Mouse (Mus musculus) stomach, postnatal 0 days (tissue): Measurements from ENCODE around the gene Tmem179b. TPM values are rescaled to one million over a fixed set of nuclear protein-coding genes. Genes with fewer than 3 reads are reported as not detected.

ENCODE experiments used
- ATAC-seq: fragments of 200-750 bp; cut with Nextera tagmentation; 2 replicates; pipeline ENCODE4 v1.8.0; 2017; ENCODE audit not compliant: low FRiP score, low TSS enrichment
- DNase-seq: peaks from one replicate; pipeline ENCODE4 v3.0.0-alpha.2; 2016; ENCODE audit warnings: low spot score
- H3K27ac ChIP-seq: fragments of 300-500 bp; sonication (generic); replicated peaks from 2 replicates; pipeline ENCODE4 v1.5.1; 2014; ENCODE audit warnings: mild to moderate bottlenecking, control low read depth
- H3K27me3 ChIP-seq: fragments of 300-500 bp; sonication (generic); 2 replicates; pipeline ENCODE4 v1.6.1; 2014; ENCODE audit warnings: low read length; ENCODE audit not compliant: control insufficient read depth, insufficient read depth
- H3K36me3 ChIP-seq: fragments of 300-500 bp; sonication (generic); 2 replicates; pipeline ENCODE4 v1.6.1; 2014; ENCODE audit warnings: low read length, mixed read lengths; ENCODE audit not compliant: control insufficient read depth, insufficient read depth
- H3K4me1 ChIP-seq: fragments of 300-500 bp; sonication (generic); replicated peaks from 2 replicates; pipeline ENCODE4 v1.6.1; 2014; ENCODE audit warnings: antibody characterized with exemption; ENCODE audit not compliant: control insufficient read depth, insufficient read depth
- H3K4me2 ChIP-seq: fragments of 300-500 bp; sonication (generic); replicated peaks from 2 replicates; pipeline ENCODE4 v1.6.1; 2014; ENCODE audit warnings: low read depth, mild to moderate bottlenecking, control low read depth, moderate library complexity
- H3K4me3 ChIP-seq: fragments of 300-500 bp; sonication (generic); 2 replicates; pipeline ENCODE4 v1.5.1; 2014; ENCODE audit warnings: low read depth, low read length, control low read depth
- H3K9ac ChIP-seq: fragments of 300-500 bp; sonication (generic); 2 replicates; pipeline ENCODE4 v1.6.1; 2014; ENCODE audit warnings: mild to moderate bottlenecking, low read length, control low read depth, mixed read lengths
- H3K9me3 ChIP-seq: fragments of 300-500 bp; sonication (generic); 2 replicates; pipeline ENCODE4 v1.6.1; 2016; ENCODE audit warnings: low read length; ENCODE audit not compliant: control insufficient read depth
- CTCF ChIP-seq: IDR thresholded peaks from 2 replicates; pipeline ENCODE4 v1.5.1; 2016; ENCODE audit warnings: antibody characterized with exemption, low read depth, mild to moderate bottlenecking, moderate library complexity
- EP300 ChIP-seq: optimal IDR thresholded peaks from 2 replicates; pipeline ENCODE3; 2016; ENCODE audit warnings: antibody characterized with exemption
- WGBS: fragments of 180-500 bp; shearing (Covaris S2); extraction: QIAGEN DNeasy Blood & Tissue Kit; methylation state at CpG from one replicate; pipeline ENCODE4 v1.1.7; 2014; 5-methylcytosine and 5-hydroxymethylcytosine counted together
- polyA plus RNA-seq: library from polyadenylated mRNA; unstranded; fragments of >200 nt; fragmentation: Nextera tagmentation; extraction: Ambion mirVana; gene quantifications from 2 replicates; pipeline ENCODE4 v1.2.1, GENCODE M21; 2015

Gene Tmem179b
- polyA plus RNA-seq, 1 experiment from 2014 or later, result 98.4 TPM

DNA sequence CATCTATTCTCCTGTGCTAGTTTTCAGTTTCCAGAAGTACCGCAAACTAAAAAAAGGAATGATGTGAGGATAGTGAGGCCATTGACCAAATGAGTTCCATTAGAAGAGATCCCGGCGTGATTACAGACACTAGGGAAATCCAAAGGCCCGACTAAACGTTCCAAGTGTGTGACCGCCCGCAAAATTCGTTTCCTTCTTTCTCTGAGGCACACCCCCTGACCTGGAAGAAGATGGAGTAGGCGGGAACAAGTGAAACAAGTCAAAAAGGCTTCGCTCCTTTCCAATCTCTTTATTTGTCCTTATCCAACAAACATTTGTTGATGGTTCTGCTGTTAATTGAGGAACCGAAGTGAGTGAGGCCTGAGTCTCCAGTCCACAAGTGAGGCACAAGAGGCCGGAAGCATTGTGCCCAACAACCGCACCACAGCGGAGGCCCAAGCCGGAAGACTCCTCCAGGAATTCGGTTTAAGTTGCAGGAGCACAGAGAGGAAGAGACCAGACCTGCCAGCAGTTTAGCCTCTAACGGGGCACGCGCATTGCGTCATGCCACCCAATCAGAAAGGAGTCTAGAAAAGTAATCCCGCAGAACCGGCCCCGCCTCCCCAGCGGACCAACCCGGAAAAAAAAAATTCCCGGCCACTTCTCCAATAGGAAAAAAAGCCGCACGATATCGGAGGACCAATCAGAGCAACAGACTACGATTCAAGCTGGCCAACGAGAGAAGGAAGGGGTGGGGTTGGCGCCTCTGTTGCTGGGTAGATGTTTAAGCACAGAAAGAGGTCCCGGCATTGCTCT lies 44.7 kb upstream of the Tmem179b start, which contains the start of gene Ttc9c:
Gene Ttc9c, minus strand, starts transcription at position 533 of the 795 bp plus-strand sequence.
- Histone ChIP-seq H3K9ac (peak within 1 kb of the TSS; percentile 96), H3K36me3 (peaks cover 14% of the 10 kb centered on the region), H3K9me3 (no peaks in the 10 kb centered on the region), H3K4me1 (no peaks in the 10 kb centered on the region), H3K27ac (peak within 1 kb of the TSS; percentile 99), H3K4me2 (peak within 1 kb of the TSS; percentile 74), H3K27me3 (no peaks in the 10 kb centered on the region), H3K4me3 (peak within 1 kb of the TSS; percentile 99)
- WGBS, result under 1% methylated on average over 33 of the region's 33 CpGs
- ATAC-seq (peak; percentile 91), DNase-seq (peak; percentile 97)
- TF ChIP-seq EP300 (peak; percentile 59), CTCF (no peak)

DNA sequence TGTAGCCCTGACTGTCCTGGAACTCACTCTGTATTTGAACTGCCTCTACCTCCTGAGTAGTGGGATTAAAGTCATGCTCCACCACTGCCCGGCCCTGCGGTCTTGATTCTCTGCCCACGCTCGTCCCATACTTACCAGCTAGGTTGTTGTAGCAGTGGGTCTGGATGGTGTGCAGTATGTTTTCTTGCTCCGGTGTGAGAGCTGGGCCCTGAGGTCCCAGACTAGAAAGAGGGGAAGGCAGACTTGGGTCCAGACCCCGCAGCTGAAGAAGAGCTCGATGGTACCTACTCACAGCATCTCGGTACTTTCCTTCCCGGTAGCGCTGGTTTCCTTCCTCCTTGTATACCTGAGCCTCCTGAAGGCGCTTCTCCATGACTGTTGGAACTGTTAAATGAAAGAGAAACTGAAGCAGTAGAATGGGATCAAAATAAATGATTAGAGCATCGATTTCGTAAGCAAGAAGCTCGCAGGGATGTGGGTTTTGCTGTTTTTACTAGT lies 44.1 kb upstream of the Tmem179b start:
- DNase-seq, result no peak

DNA sequence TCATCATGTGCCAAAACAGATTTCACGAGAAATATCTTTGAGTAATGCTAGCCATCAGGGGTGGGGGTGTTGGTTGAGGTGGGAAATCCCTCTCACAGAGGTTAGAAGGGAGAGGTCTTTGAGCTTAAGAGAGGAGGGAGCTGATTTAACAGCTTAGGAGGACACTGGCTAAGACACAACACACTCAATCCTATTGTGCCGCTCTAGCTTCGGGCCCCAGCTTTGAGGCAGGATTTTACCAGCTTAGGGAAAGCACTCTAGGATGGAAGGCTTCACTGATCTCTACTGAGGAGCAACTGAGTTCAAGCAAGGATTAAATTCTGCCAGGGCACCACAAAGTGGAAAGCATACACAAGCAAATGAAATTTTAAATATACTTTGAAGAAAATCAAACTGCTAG lies 42.7 kb upstream of the Tmem179b start:
- H3K4me3 ChIP-seq, result no peak overlapping the region
- H3K27ac ChIP-seq, result no peak overlapping the region
- H3K4me1 ChIP-seq, result no peaks in the 10 kb centered on the region
- H3K9ac ChIP-seq, result peak overlapping the region; percentile 18; the same call in 1 of the 2 replicates
- no peaks in the 10 kb centered on the region for H3K9me3 ChIP-seq
- H3K4me2 ChIP-seq, result no peak overlapping the region
- no peak for ATAC-seq
- 65% methylated on average over 3 of the region's 3 CpGs for WGBS
- no peak for TF ChIP-seq CTCF
- no peak for TF ChIP-seq EP300
- H3K27me3 ChIP-seq, result no peaks in the 10 kb centered on the region
- H3K36me3 ChIP-seq, result peaks cover 6% of the 10 kb centered on the region; the same call in 1 of the 2 replicates
- DNase-seq, result no peak

More for the DNA sequence above, 44.1 kb upstream of the Tmem179b start:
- Histone ChIP-seq H3K4me3 (peak overlapping the region; percentile 43), H3K9ac (peak overlapping the region; percentile 57), H3K4me2 (peak overlapping the region; percentile 68), H3K27ac (peak overlapping the region; percentile 91), H3K9me3 (no peaks in the 10 kb centered on the region), H3K4me1 (no peaks in the 10 kb centered on the region), H3K27me3 (no peaks in the 10 kb centered on the region), H3K36me3 (peaks cover 8% of the 10 kb centered on the region)
- WGBS, result 12% methylated on average over 14 of the region's 14 CpGs
- TF ChIP-seq EP300 (no peak), CTCF (no peak)
- ATAC-seq, result no peak

- Histone ChIP-seq H3K4me2 (no peak overlapping the region), H3K36me3 (peaks cover 6% of the 10 kb centered on the region; the same call in 1 of the 2 replicates), H3K27me3 (no peaks in the 10 kb centered on the region), H3K27ac (no peak overlapping the region), H3K9ac (no peak overlapping the region), H3K9me3 (no peaks in the 10 kb centered on the region), H3K4me3 (no peak overlapping the region), H3K4me1 (no peaks in the 10 kb centered on the region)
- 63% methylated on average over 11 of the region's 11 CpGs for WGBS
- TF ChIP-seq CTCF, result peak; percentile 64
- TF ChIP-seq EP300, result no peak
- DNase-seq (no peak), ATAC-seq (no peak)
These were observed 41.5 kb upstream of the Tmem179b start for GRCm38 (mm10) chr19:8815812-8816211.

DNA sequence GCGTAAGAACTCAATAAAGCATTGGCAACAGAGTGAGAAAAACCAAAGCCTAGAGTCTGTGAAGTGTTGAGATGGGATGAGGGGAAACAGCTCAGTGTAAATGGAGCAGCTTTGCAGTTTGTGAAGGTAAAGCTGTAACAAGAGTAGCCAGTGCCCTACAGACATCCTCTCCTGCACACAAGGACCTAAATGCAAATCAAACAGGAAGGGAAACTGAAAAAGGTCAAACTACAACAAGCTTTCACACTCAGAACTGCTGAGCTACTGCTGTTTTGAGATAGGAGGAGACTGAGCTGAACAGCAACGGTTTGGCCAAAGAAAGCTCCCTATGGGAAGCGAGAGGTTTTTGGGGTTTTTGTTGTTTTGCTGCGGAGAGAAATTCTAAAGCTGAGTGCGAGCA lies 32.5 kb upstream of the Tmem179b start:
- WGBS, result 89% methylated on average over 5 of the region's 5 CpGs
- Histone ChIP-seq H3K4me3 (no peak overlapping the region), H3K27me3 (no peaks in the 10 kb centered on the region), H3K27ac (no peak overlapping the region), H3K4me2 (no peak overlapping the region), H3K9ac (no peak overlapping the region), H3K9me3 (no peaks in the 10 kb centered on the region), H3K4me1 (0 out of 2 replicates have a peak, but pooled peaks cover 3% of the 10 kb centered on the region), H3K36me3 (0 out of 2 replicates have a peak, but pooled peaks cover 4% of the 10 kb centered on the region)
- no peak for TF ChIP-seq CTCF
- no peak for TF ChIP-seq EP300
- DNase-seq (no peak), ATAC-seq (no peak)
